Mouse (Mus musculus): Measurements from ENCODE around the gene Gtf3c2.
"Not testable (repeated sequence)": the region's sequence is repeated elsewhere in the genome, so short reads cannot be mapped to it uniquely, and the experiment has no call there.

The Gtf3c2 gene

DNA sequence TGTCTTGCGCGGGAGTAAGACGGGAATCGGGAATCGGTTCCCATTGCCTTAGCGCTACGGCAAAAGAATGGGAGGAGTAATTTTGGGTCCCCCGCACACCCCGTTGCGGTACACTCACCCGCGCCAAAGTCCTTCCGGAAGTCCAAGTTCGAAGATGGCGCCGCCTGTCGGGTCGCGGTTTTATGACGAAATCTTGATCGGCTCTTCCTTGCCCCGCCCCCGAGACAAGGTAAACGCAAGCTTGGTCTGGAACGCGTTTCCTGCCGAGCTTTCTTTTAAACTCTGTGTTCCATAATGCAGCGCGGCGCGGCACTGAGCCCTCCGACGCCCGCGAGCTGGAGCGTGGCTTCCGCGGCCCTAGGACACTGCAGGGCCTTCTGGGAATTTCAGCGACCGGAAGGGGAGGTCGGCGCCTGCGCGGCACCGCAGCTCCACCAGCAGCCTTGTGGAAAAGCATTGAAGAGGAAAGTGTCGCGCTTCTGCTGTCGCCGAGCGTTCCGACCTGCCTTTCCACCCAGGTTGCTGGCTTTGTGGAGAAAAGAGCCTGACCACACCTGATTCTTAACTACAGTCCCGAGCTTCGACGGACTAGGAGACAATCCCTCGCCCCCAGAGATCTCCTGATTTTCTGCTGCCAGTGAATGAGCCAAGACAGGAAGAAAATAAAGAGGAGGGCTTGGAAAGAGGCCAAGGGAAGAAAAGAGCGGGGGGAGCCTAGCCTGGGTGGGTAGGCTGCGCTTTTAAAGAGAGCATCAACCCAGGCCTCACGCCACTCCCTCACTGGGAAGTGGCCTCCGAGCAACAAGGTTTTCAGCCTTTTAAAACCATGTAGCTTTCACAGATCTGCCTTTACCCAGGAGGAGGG is at the start of gene Gtf3c2, which contains the start of gene Gm29609:
Gene Gtf3c2 (minus strand): TSS at position 379 of the 865 bp plus-strand sequence.
Gene Gm29609 (minus strand): TSS at position 146 of the 865 bp plus-strand sequence.
- peak; percentile 98 for DNase-seq

DNA sequence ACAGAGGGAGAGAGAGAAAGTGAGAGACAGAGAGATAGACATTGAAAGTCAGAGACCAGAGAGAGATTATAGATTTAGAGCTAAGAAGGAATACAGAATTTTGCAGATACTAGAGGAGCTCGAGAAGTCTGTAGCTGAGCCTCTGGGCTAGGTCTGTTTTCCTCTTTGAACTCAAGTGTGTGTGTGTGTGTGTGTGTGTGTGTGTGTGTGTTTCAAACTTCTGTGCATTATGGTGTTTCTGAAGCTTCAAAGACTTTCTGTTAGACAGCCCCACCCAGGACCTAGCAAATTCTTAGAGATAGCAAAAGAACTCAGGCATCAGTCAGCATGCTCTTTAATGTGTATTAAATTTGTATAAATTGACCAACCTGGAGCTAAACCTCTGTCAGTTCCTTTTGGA is 46.7 kb upstream of the Gtf3c2 start:
- DNase-seq = no peak

DNA sequence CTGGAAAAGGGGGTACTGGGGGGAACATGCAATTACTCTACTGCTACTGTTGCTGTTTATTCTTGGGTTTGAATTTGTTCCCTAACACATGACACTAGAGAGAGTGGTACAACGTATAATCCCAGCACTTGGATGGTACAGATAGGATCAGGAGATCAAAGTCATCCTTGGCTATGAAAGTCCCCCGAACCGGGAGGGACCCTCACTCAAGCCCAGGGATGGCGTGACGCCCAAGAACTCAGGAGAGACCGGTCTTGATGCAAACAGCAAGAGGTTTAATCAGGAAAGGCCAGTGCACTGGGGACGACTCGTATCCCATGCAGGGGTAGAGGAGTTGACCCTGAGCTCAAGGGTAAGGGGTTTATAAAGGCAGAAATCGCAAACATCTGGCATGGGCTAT is 42.8 kb upstream of the Gtf3c2 start:
- DNase-seq = peak; percentile 28

DNA sequence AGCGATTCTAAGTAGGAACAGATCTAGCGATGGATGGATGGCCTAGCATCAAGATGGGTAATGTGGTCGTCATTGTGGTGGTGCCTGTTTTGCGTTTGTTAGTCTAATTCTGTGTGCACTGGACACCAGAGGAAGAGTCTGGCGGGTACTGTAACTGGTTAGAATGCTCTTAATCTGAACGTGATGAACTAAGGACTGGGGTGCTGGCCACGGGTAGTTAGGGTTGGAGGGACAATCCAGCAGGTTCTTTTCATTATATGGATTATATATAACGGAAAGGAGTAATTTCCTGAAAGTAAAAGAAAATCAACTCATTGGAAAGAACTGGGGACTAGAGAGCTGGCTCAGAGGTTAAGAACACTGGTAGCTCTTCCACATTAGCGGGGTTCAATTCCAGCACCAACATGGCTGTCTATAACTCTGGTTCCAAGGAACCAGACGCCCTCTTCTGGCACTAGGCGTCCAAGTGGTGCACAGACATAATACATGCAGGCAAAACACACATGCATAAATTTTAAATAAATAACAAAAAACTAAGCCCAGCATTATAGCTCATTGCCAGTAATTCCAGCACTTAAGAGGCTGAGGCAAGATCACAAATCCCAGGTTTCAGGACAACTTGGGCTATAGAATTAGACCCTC is 41.5 kb upstream of the Gtf3c2 start:
- peak; percentile 31 for DNase-seq

DNA sequence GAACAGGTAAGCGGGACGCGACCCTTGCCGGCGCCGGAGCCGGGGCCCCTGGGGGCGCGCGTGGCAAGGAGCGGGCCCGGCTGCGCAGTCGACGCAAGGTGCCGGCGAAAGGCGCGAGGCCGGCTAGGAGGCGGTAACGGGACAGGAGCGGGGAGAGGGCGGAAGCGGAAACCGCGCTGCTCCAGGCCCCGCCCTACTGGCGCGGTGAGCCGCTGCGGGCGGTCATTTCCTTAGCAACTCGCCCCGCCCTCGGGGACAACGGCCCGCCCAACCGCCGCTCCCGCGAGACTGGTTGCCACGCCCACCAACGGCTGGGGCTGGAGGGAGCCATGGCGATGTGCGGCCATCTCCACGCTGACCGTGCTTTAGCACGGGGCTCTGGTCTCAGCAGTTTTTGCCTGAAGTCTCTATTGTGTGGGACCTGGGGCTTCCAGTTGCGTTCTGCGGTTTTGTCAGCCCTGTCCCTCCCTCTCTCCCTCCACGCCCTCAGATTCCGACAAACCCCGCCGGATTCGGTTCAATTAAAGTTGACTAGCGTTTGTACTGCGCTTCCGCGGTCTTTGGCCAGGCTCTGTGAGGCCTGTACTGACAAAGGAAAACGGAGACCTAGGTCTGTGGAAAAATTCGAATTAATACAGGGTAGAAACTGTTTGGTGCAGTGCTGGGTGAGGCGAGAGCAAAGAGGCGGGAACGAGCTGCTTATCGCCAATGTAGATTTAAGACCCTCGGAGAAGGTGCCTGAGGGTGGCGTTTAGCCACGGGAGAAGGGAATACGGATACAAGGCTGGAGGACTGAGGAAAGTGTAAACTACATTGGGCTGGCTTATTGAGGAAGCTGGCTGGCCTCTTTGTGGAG is 40.7 kb upstream of the Gtf3c2 start, which contains the start of gene Ppm1g:
Gene Ppm1g (minus strand): TSS at position 240 of the 856 bp plus-strand sequence.
- DNase-seq = peak; percentile 94

DNA sequence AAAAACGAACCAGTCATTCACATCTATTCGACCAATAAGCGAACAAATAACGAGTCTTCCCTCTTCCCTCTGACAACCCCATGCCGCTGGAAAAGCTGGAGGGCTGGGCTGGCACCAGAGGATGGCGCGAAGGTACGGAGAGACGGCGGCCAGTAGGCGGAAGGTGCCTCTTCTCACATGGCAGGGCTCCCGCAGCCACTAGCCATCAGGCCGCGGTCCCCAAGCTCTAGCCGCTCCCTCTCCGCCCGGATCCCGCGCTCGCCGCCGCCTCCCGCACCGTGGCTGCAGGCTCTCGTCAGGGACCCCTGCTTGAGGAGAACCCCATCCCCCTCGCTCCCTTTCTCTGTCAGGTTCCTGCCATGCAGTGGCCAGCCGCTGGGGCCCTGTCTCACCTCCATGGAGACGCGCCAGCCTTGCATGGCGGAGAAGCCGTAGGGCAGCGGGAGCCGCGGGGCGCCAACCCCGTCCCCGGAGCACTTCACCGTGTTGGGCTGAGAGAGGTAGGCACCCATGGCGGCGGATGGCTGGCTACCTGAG is 40.0 kb upstream of the Gtf3c2 start:
- no peak for DNase-seq

DNA sequence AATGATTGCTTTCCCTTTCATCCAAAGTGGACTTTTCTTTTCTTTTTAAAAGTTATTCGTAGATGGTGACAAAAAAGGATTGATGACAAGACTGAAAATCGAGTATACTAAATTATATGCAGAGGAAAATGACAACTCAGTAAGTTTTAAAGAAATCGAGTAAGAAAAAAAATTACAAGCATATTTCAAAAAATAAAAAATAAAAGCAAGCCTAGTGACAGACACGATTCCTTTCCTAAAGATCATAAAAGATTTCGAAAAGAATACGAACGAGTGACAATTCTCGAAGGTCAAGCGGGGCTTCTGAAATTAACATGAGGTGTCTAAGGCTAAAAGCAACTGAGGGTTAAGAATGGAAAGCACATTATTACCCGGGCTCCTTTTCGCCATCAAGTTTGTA is 39.5 kb upstream of the Gtf3c2 start:
- DNase-seq = no peak

DNA sequence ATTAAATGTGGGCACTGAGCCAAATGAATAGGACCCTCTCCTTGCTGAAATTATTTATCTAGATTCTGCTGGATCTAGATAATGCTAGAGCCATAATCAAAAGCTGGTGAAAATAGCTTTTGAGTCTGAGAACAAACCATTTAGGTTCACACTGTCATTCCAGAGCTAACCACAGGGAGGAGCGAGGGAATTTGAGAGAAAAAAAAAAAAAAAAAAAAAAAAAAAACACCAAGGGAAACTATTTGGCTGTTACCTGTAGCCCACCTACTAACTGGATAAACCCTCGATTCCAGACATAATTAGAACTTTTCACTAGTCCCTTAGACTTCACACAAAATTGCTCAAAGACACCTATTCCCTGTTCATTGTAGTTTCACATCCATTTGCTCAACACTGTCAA is 39.1 kb upstream of the Gtf3c2 start:
- no peak for DNase-seq

DNA sequence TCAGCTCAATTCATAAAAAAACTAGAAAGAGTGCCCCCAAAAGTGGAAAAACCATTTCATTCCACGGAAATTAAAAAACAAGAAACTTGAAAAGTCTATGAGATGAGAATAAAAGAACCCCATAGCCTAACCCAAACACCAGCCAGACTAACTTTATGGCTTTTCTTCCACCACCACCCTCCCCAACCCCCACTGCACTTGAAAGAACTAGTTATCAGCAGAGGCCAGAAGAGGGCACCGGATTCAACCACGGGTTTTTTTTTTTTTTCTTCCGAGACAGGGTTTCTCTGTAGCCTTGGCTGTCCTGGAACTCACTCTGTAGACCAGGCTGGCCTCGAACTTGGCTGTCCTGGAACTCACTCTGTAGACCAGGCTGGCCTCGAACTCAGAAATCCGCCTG is 38.4 kb upstream of the Gtf3c2 start:
- DNase-seq = no peak

DNA sequence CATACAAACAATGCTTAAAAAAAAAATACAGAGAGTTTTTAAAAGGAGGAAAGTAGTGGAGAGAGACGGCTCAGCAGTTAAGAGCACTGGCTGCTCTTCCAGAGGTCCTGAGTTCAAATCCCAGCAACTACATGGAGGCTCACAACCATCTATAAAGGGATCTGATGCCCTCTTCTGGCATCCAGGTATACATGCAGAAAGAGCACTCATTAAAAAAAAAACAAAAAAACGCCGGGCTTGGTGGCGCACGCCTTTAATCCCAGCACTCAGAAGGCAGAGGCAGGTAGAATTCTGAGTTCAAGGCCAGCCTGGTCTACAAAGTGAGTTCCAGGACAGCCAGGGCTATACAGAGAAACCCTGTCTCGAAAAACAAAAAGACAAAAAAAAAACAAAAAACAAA is 36.6 kb upstream of the Gtf3c2 start:
- DNase-seq = not testable (repeated sequence)

DNA sequence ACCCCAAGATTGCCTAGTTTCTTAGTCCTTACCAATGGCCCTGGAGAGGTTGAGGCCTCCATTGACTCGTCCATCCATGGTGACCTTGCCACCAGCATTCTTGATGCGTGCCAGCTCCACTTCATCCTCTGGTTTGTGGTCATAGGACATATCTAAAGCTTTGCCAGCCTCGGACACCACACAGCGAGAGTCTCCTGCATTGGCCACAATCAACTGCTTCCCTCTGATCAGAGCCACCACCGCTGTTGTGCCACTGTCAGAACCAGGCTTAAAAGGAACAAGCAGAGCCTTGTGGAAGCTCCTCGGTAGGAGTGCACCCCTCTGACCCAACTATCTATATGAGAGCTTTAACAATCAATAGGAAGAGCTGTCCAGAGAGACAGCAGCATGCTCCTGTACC is 24.5 kb upstream of the Gtf3c2 start:
- DNase-seq = no peak

DNA sequence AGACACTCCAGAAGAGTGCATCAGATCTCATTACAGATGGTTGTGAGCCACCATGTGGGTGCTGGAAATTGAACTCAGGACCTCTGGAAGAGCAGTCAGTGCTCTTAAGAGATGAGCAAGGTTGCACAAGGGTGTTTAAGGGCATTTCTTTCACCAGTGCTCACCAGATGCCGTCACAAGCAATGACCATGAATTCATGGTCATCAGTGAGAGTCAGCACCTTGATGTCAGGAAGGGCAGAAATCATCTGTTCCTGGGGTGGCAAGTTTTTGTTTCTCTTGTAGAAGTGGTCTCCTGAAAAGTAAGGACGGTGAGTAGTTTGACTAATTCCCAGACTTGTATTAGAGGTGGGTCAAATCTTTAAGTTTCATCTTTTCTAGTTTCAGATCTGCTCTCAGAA is 23.9 kb upstream of the Gtf3c2 start:
- DNase-seq = no peak

DNA sequence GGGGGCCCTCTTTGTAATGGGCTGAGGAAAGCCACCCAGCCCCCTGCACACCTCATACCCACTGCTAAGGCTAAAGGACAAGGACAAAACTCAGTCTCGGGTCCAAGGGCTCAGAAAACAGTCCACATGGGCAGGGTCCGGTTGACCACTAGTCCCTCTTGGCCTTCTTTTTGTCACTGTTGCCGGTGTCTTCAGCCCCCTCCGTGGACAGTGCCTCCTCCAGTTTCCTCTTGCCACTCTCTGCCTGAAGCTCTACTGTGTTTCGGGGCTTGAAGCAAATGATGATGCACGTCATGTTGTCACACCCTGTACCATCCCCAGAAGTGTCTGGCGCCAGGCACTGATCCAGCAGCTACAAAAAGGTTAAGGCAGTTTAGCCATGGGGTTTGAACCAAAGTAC is 23.0 kb upstream of the Gtf3c2 start:
- peak; percentile 63 for DNase-seq

DNA sequence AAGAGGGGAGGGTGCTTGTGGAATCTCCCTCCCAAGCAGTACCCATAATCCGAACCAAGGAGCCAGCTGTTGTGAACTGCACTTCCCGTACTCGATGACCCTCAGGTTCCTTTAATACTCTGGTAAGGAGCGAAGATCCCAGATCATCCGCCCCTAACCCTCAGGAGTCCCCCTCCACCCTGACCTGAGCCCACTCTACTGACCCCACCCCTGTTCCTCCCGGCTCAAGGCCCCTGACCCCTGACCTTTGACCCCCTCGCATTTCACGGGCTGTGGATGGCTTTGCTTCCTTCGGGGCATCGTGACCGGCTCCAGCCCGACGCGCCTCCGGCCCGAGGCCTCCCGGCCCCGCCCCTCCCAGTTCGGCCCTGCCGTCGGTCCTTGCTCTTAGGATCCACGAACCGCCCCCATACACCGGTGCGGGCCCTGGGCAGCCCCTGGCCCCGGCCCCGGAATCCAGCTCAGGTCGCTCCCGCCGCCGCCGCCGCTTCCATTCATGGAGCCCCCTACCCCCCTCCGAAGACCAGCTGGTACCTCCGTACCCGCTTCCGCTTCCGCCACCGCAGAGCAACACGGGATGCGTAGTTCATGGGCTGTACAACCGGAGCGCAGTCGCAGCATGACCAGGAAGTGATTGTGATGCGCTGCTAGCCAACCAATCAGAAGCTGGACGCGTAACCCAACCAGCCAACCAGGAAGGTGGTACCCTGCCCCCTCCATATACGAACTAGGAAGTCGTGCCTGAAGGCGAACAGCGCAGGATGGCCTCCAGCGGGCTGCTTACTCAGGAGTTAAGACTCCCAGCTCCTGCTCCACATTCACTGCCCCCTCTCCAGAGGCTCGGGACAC is 22.0 kb upstream of the Gtf3c2 start, which contains the start of gene Zfp513:
Gene Zfp513 (minus strand): TSS at position 562 of the 849 bp plus-strand sequence.
- DNase-seq = peak; percentile 99

DNA sequence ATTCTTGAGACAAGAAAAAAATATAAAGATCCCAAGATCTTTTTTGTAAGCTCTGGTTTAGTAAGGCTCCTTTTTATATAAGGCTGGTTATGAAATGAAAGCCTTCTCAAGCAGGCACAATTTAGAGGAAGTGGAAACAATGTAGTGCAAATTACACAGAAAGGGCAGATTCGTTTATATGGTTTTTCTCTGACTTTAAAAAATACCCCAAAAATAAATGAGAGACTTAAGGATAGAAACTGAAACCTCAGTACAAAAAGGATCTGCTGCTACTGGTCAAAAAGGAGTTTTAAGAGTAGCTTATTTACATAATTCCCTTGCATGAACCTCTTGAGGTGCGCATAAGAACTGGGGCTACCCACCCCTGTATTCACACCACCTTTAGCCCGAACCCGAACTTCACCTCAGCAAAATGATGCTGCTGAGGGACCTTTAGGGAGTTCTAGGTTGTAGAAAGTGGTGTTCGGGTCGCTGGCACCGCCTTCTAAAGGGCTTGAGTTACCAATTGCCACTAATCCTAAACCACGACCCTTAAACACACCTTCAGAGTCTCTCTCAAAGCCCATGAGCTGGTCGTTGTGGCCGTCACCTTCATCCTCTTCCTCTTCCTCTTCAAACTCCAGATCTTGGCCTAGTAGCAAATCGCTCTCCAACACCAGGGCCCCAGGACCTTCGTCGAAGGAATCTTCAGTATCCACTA is 21.2 kb upstream of the Gtf3c2 start:
- no peak for DNase-seq

DNA sequence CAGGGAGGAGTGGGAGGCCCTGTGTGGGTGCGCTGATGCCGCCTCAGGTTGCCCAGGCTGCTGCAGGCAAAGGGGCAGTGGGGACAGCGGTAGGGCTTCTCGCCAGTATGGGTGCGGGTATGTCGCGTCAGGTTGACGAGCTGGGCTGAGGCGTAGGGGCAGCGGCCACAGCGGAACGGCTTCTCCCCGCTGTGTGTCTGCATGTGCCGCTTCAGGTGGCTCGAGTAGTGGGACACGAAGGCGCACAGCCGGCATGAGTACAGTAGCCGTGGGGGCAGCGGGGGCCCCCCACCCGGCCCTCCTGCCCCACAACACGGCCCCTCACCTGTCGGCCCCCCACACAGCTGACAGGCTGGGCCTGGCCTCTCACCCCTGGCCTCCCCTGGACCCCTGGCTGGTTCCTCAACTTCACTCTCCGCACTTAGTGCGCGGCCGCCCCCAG is 20.4 kb upstream of the Gtf3c2 start:
- peak; percentile 68 for DNase-seq

DNA sequence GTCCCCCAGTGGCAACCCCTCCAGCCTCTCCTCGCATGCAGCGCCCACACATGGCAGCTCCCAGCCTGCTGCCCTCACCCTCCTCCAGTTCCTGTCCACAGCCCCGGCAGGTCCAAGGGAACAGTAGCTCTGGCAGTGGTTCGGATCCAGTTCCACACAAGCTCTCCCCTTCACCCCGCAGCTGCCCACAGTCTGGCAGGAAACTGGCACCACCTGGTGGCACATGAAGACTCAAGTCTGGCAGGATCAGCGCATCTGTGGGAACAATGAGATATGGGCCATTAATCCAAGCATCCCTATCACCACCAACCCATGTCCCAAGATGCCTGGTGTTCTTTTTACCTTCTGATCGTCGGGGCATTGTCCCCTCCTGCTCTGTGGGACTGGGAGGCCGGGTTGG is 19.9 kb upstream of the Gtf3c2 start:
- DNase-seq = peak; percentile 53

DNA sequence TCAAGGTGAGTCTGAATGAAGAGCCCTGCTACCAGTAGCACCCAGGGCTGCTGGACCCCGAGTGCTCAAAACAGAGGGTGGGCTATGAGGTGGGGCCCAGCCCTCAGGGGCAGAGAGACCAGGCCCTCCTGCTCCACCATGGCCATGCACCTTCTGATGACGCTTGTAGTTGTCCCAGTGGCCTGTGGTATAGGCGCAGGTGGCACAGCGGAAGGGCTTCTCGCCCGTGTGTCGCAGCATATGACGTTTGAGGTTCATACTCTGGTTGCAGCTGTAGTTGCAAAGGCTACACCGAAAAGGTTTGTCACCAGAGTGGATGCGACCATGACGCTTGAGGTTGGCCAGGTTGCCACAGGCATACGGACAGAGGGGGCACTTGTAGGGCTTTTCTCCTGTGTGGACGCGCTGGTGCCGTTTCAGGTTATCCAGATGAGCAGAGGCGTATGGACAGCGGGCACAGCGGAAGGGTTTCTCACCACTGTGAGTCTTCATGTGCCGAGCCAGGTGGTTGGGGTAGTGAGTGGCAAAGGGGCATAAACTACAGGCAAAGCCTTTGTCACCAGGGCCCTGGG is 19.5 kb upstream of the Gtf3c2 start:
- DNase-seq = peak; percentile 38

DNA sequence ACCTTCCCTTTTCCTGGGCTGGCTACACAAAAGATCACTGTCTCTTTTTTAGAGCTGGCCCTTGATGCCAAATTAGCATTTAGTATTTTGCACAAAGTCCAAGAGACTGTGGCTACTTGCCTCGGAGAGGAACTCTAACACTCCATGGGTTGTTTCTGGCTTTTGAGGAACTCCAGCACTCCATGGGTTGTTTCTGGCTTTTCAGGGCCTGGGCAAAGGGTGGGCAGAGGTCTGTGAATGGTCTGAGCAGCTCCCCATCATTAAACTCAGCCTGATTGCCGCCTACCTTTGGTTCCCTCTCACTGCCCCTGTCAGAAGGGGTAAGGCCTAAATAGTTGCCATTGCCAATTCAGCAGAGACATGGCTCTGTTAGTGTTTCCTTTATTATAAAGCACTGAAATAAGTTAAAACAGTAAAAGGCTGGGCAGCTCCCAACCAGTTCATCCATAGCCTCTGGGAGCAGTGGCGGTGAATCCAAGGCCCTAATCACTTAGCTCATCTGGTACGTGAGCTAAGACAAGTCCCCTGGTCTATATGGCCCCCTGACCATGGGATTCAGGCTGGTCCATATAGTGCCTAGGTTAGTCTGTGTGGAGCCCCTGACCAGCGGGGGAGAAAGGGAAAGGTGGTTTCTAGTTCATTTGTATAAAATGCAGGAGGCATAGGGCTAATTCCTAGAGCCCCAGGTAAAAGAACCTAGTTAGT is 18.8 kb upstream of the Gtf3c2 start:
- no peak for DNase-seq

DNA sequence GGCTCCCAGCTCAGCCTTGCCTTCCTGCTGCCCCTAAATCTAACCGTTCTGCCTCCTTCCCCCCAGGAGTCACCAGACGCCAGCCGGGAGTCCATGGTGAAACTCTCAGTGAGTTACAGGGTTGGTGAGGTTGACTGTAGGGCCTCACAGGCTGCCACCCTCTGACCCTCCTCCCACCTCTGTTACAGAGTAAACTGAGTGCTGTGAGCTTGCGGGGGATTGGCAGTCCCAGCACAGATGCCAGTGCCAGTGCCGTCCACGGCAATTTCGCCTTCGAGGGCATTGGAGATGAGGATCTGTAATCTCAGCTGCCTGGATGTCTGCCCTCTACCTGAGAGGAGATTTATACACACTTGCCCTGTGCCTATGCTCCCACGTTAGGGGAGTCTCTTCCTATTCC is 18.2 kb upstream of the Gtf3c2 start:
- peak; percentile 33 for DNase-seq

Data from cerebellum, adult 11-12 months (tissue).